Mouse (Mus musculus): Measurements from ENCODE around the gene Fmo6. TPM values are rescaled to one million over a fixed set of nuclear protein-coding genes. Genes with fewer than 3 reads are reported as not detected.

Fmo6 gene
- total RNA-seq, 2 experiments from 2014 or later: not detected

GRCm38 (mm10) chr1:162937970-162938695, 818 bp upstream of the Fmo6 start:
- intact Hi-C loops (cut with DNase I): loop anchor here (5.0 kb wide), 1 partner anchor 41 kb away; the partner anchor contains the start of gene Fmo2
- Histone ChIP-seq H3K27ac (peak overlapping the region; percentile 68), H3K4me3 (no peak overlapping the region)
- DNase-seq: no peak
- no peak for TF ChIP-seq CTCF (IDR thresholded peaks at IDR 0.05)

- no peak for DNase-seq
- H3K27ac ChIP-seq: no peak overlapping the region
- no peak for TF ChIP-seq CTCF (IDR thresholded peaks at IDR 0.05)
- intact Hi-C loops (cut with DNase I): loop anchor here (5.0 kb wide), 1 partner anchor 37 kb away; the partner anchor contains the start of gene Fmo2
- no peak overlapping the region for H3K4me3 ChIP-seq
Observed at GRCm38 (mm10) chr1:162934374-162935012, 2.8 kb downstream of the Fmo6 start.

GRCm38 (mm10) chr1:162932386-162932785, 4.9 kb downstream of the Fmo6 start:
- no peak overlapping the region for H3K4me3 ChIP-seq
- intact Hi-C loops (cut with DNase I): no loop called here
- TF ChIP-seq CTCF (IDR thresholded peaks at IDR 0.05): no peak
- H3K27ac ChIP-seq: peak overlapping the region; percentile 82
- DNase-seq: no peak

GRCm38 (mm10) chr1:162931880-162932279, 5.4 kb downstream of the Fmo6 start:
- Histone ChIP-seq H3K27ac (peak overlapping the region; percentile 82), H3K4me3 (no peak overlapping the region)
- intact Hi-C loops (cut with DNase I): no loop called here
- no peak for TF ChIP-seq CTCF (IDR thresholded peaks at IDR 0.05)
- DNase-seq: no peak

GRCm38 (mm10) chr1:162931310-162931875, 5.9 kb downstream of the Fmo6 start:
- no peak for DNase-seq
- H3K4me3 ChIP-seq: no peak overlapping the region
- H3K27ac ChIP-seq: peak overlapping the region; percentile 82
- no peak for TF ChIP-seq CTCF (IDR thresholded peaks at IDR 0.05)
- intact Hi-C loops (cut with DNase I): no loop called here

- no peak overlapping the region for H3K4me3 ChIP-seq
- H3K27ac ChIP-seq: peak overlapping the region; percentile 4
- intact Hi-C loops (cut with DNase I): no loop called here
- no peak for TF ChIP-seq CTCF (IDR thresholded peaks at IDR 0.05)
- DNase-seq: no peak
Observed at GRCm38 (mm10) chr1:162930631-162931030, 6.7 kb downstream of the Fmo6 start.

GRCm38 (mm10) chr1:162929146-162929545, 8.2 kb downstream of the Fmo6 start:
- Histone ChIP-seq H3K4me3 (no peak overlapping the region), H3K27ac (peak overlapping the region; percentile 55; the same call in 1 of the 2 replicates)
- intact Hi-C loops (cut with DNase I): no loop called here
- no peak for DNase-seq
- no peak for TF ChIP-seq CTCF (IDR thresholded peaks at IDR 0.05)

- H3K27ac ChIP-seq: no peak overlapping the region
- intact Hi-C loops (cut with DNase I): no loop called here
- no peak overlapping the region for H3K4me3 ChIP-seq
- no peak for DNase-seq
- no peak for TF ChIP-seq CTCF (IDR thresholded peaks at IDR 0.05)
Observed at GRCm38 (mm10) chr1:162925121-162925520, 12.2 kb downstream of the Fmo6 start.

- intact Hi-C loops (cut with DNase I): no loop called here
- Histone ChIP-seq H3K4me3 (no peak overlapping the region), H3K27ac (no peak overlapping the region)
- no peak for TF ChIP-seq CTCF (IDR thresholded peaks at IDR 0.05)
- DNase-seq: no peak
Observed at GRCm38 (mm10) chr1:162916661-162917060, 20.7 kb downstream of the Fmo6 start.

- intact Hi-C loops (cut with DNase I): no loop called here
- Histone ChIP-seq H3K4me3 (no peak overlapping the region), H3K27ac (no peak overlapping the region)
- no peak for DNase-seq
- no peak for TF ChIP-seq CTCF (IDR thresholded peaks at IDR 0.05)
Observed at GRCm38 (mm10) chr1:162914932-162915556, 22.3 kb downstream of the Fmo6 start.

GRCm38 (mm10) chr1:162912085-162912484, 25.2 kb downstream of the Fmo6 start:
- intact Hi-C loops (cut with DNase I): no loop called here
- TF ChIP-seq CTCF (IDR thresholded peaks at IDR 0.05): no peak
- DNase-seq: no peak
- Histone ChIP-seq H3K4me3 (no peak overlapping the region), H3K27ac (no peak overlapping the region)

GRCm38 (mm10) chr1:162901879-162902278, 35.4 kb downstream of the Fmo6 start:
- Histone ChIP-seq H3K4me3 (no peak overlapping the region), H3K27ac (no peak overlapping the region)
- no peak for DNase-seq
- TF ChIP-seq CTCF (IDR thresholded peaks at IDR 0.05): no peak
- intact Hi-C loops (cut with DNase I): no loop called here

Data from gastrocnemius, adult 2 months (tissue).